Mouse (Mus musculus): ENCODE measurements around the gene Mapk1ip1l.

DNA sequence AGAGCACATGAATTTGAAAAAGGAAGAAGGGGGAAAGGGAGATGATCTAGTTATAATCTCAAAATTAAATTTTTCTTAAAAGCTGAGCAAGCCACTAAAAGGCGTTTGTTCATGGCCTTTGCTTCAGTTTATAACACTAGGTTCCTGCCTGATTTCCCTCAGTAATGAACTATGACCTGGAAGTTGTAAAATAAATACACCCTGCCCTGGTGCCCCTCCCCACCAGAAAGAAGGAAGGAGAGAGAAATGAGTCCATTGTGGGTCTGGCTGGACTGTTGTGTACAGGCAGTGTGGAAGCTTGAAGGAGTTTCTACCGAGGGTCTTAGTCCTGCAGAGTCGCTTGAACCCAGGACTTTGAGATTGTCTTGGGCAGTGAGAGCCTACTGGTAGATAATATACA, 9.6 kb downstream of the Mapk1ip1l start:
- TF ChIP-seq CHD2 (IDR thresholded peaks at IDR 0.05; ENCODE audit: low read depth, low read length): no peak
- no peak for TF ChIP-seq ZC3H11A (IDR thresholded peaks at IDR 0.05; ENCODE audit: borderline replicate concordance, low read depth, low read length)
- TF ChIP-seq MAFK (IDR thresholded peaks at IDR 0.05; ENCODE audit: insufficient read depth, low read depth, low read length): no peak
- no peak for TF ChIP-seq HCFC1 (IDR thresholded peaks at IDR 0.05; ENCODE audit: borderline replicate concordance, insufficient read depth, low read length)
